Mouse (Mus musculus): ENCODE results near the gene Agtpbp1. TPM values are rescaled to one million over a fixed set of nuclear protein-coding genes. Genes with fewer than 3 reads are reported as not detected.
"Not testable (repeated sequence)": the region's sequence is repeated elsewhere in the genome, so short reads cannot be mapped to it uniquely, and the experiment has no call there.

Gene Agtpbp1
- polyA plus RNA-seq, 1 experiment from 2014 or later: 17.8 TPM

DNA sequence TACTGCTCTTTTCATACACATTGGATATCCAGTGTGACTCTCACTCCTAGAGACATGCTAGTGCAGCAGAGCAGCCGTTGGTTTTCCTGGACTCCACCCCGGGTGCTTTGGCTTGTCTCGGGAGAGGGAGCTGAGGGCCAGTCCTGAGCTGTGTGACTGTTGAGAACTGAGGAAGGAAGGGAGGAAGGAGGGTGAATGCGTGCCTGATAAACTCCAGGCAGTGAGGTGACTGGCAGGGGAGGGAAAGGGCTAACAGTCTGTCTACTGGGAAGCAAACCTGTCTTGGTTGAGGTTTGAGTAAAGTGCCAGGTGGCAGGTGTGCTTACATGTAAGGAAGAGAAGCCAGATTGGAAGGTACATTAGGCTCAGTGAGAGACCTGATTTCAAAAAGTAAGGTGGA, 28.8 kb upstream of the Agtpbp1 start:
- Histone ChIP-seq H3K4me1 (replicated peaks; ENCODE audit: control insufficient read depth, insufficient read depth, low read length) (no peaks in the 10 kb centered on the region), H3K9ac (ENCODE audit: low read length) (no peak overlapping the region), H3K4me2 (ENCODE audit: low read depth, low read length) (no peak overlapping the region), H3K27me3 (ENCODE audit: control insufficient read depth, insufficient read depth, low read depth, low read length) (no peaks in the 10 kb centered on the region), H3K27ac (ENCODE audit: low read length) (no peak overlapping the region), H3K4me3 (ENCODE audit: low read length) (no peak overlapping the region), H3K9me3 (ENCODE audit: control insufficient read depth, low read length) (no peaks in the 10 kb centered on the region), H3K36me3 (ENCODE audit: control insufficient read depth, insufficient read depth, low read length) (peaks cover 22% of the 10 kb centered on the region)
- 72% methylated on average over 4 of the region's 4 CpGs for WGBS
- ATAC-seq (ENCODE audit: low read depth): no peak

DNA sequence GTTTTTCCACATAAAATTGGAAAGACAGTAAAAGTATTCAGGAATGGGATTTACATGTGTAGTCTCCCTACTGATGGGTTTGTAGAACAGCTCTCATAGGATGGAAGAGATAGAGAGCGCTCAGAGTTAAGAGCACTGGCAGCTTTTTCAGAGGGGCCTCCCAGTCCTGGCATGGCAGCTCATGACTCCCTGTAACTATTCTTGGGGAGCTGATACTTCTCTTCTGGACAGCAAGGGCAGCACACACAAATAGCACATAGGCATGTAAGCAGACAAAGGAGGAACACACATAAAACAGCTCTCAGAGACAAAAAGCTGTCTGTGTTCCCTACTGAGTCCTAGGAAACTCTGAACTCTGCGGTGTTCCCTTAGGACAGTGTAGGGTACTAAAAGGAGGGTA, 25.4 kb upstream of the Agtpbp1 start:
- Histone ChIP-seq H3K4me3 (ENCODE audit: low read length) (no peak overlapping the region), H3K4me1 (replicated peaks; ENCODE audit: control insufficient read depth, insufficient read depth, low read length) (no peaks in the 10 kb centered on the region), H3K4me2 (ENCODE audit: low read depth, low read length) (no peak overlapping the region), H3K36me3 (ENCODE audit: control insufficient read depth, insufficient read depth, low read length) (peaks cover 24% of the 10 kb centered on the region), H3K9ac (ENCODE audit: low read length) (no peak overlapping the region), H3K9me3 (ENCODE audit: control insufficient read depth, low read length) (no peaks in the 10 kb centered on the region), H3K27me3 (ENCODE audit: control insufficient read depth, insufficient read depth, low read depth, low read length) (no peaks in the 10 kb centered on the region), H3K27ac (ENCODE audit: low read length) (no peak overlapping the region)
- WGBS: 92% methylated on average over 2 of the region's 2 CpGs
- no peak for ATAC-seq (ENCODE audit: low read depth)

- Histone ChIP-seq H3K9ac (ENCODE audit: low read length) (no peak overlapping the region), H3K4me2 (ENCODE audit: low read depth, low read length) (no peak overlapping the region), H3K9me3 (ENCODE audit: control insufficient read depth, low read length) (no peaks in the 10 kb centered on the region), H3K4me1 (replicated peaks; ENCODE audit: control insufficient read depth, insufficient read depth, low read length) (no peaks in the 10 kb centered on the region), H3K36me3 (ENCODE audit: control insufficient read depth, insufficient read depth, low read length) (peaks cover 24% of the 10 kb centered on the region), H3K27ac (ENCODE audit: low read length) (no peak overlapping the region), H3K4me3 (ENCODE audit: low read length) (no peak overlapping the region), H3K27me3 (ENCODE audit: control insufficient read depth, insufficient read depth, low read depth, low read length) (no peaks in the 10 kb centered on the region)
- WGBS: 81% methylated on average over 4 of the region's 4 CpGs
- no peak for ATAC-seq (ENCODE audit: low read depth)
Observed at GRCm38 (mm10) chr13:59609885-59610284, 24.9 kb upstream of the Agtpbp1 start.

GRCm38 (mm10) chr13:59605221-59605922, 20.3 kb upstream of the Agtpbp1 start:
- no peak for ATAC-seq (ENCODE audit: low read depth)
- Histone ChIP-seq H3K27me3 (ENCODE audit: control insufficient read depth, insufficient read depth, low read depth, low read length) (no peaks in the 10 kb centered on the region), H3K4me3 (ENCODE audit: low read length) (no peak overlapping the region), H3K9me3 (ENCODE audit: control insufficient read depth, low read length) (no peaks in the 10 kb centered on the region), H3K4me1 (replicated peaks; ENCODE audit: control insufficient read depth, insufficient read depth, low read length) (no peaks in the 10 kb centered on the region), H3K4me2 (ENCODE audit: low read depth, low read length) (no peak overlapping the region), H3K9ac (ENCODE audit: low read length) (no peak overlapping the region), H3K27ac (ENCODE audit: low read length) (no peak overlapping the region), H3K36me3 (ENCODE audit: control insufficient read depth, insufficient read depth, low read length) (peaks cover 29% of the 10 kb centered on the region)
- 74% methylated on average over 10 of the region's 10 CpGs for WGBS

GRCm38 (mm10) chr13:59604511-59604910, 19.5 kb upstream of the Agtpbp1 start:
- no peaks in the 10 kb centered on the region for H3K27me3 ChIP-seq (ENCODE audit: control insufficient read depth, insufficient read depth, low read depth, low read length)
- H3K36me3 ChIP-seq (ENCODE audit: control insufficient read depth, insufficient read depth, low read length): peaks cover 36% of the 10 kb centered on the region
- no peak for ATAC-seq (ENCODE audit: low read depth)
- H3K4me3 ChIP-seq (ENCODE audit: low read length): no peak overlapping the region
- no peaks in the 10 kb centered on the region for H3K4me1 ChIP-seq (replicated peaks; ENCODE audit: control insufficient read depth, insufficient read depth, low read length)
- H3K9me3 ChIP-seq (ENCODE audit: control insufficient read depth, low read length): no peaks in the 10 kb centered on the region
- H3K27ac ChIP-seq (ENCODE audit: low read length): no peak overlapping the region
- 69% methylated on average over 1 of the region's 1 CpGs for WGBS
- H3K9ac ChIP-seq (ENCODE audit: low read length): no peak overlapping the region
- no peak overlapping the region for H3K4me2 ChIP-seq (ENCODE audit: low read depth, low read length)

GRCm38 (mm10) chr13:59603096-59603495, 18.1 kb upstream of the Agtpbp1 start:
- H3K4me2 ChIP-seq (ENCODE audit: low read depth, low read length): no peak overlapping the region
- H3K4me1 ChIP-seq (replicated peaks; ENCODE audit: control insufficient read depth, insufficient read depth, low read length): no peaks in the 10 kb centered on the region
- H3K36me3 ChIP-seq (ENCODE audit: control insufficient read depth, insufficient read depth, low read length): peaks cover 39% of the 10 kb centered on the region
- no peaks in the 10 kb centered on the region for H3K27me3 ChIP-seq (ENCODE audit: control insufficient read depth, insufficient read depth, low read depth, low read length)
- H3K27ac ChIP-seq (ENCODE audit: low read length): no peak overlapping the region
- no peak for ATAC-seq (ENCODE audit: low read depth)
- no peak overlapping the region for H3K4me3 ChIP-seq (ENCODE audit: low read length)
- 94% methylated on average over 5 of the region's 5 CpGs for WGBS
- no peak overlapping the region for H3K9ac ChIP-seq (ENCODE audit: low read length)
- no peaks in the 10 kb centered on the region for H3K9me3 ChIP-seq (ENCODE audit: control insufficient read depth, low read length)

- 0 out of 2 replicates have a peak, but pooled peaks cover under 1% of the 10 kb centered on the region for H3K4me1 ChIP-seq (replicated peaks; ENCODE audit: control insufficient read depth, insufficient read depth, low read length)
- no peak overlapping the region for H3K9ac ChIP-seq (ENCODE audit: low read length)
- H3K4me2 ChIP-seq (ENCODE audit: low read depth, low read length): no peak overlapping the region
- no peak overlapping the region for H3K4me3 ChIP-seq (ENCODE audit: low read length)
- ATAC-seq (ENCODE audit: low read depth): no peak
- peaks cover 8% of the 10 kb centered on the region for H3K36me3 ChIP-seq (ENCODE audit: control insufficient read depth, insufficient read depth, low read length)
- no peaks in the 10 kb centered on the region for H3K9me3 ChIP-seq (ENCODE audit: control insufficient read depth, low read length)
- H3K27ac ChIP-seq (ENCODE audit: low read length): no peak overlapping the region
- no peaks in the 10 kb centered on the region for H3K27me3 ChIP-seq (ENCODE audit: control insufficient read depth, insufficient read depth, low read depth, low read length)
- 81% methylated on average over 1 of the region's 1 CpGs for WGBS
Observed at GRCm38 (mm10) chr13:59592630-59593029, 7.6 kb upstream of the Agtpbp1 start.

DNA sequence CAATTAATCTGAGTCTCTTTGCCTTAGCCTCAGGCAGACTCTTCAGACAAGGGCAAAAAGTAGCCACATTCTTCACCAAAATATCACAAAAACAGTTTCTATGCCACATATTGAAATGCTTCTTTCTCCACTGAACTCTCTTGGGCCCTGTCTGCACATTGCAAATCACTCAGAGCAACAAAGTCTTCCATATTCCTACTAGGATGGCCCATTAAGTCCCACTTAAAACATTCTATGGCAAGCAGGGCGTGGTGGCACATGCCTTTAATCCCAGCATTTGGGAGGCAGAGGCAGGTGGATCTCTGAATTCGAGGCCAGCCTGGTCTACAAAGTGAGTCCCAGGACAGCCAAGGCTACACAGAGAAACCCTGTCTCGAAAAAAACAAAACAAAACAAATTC, 7.0 kb upstream of the Agtpbp1 start:
- not testable (repeated sequence) for ATAC-seq (ENCODE audit: low read depth); H3K27ac ChIP-seq (ENCODE audit: low read length); H3K4me2 ChIP-seq (ENCODE audit: low read depth, low read length); H3K9me3 ChIP-seq (ENCODE audit: control insufficient read depth, low read length); H3K27me3 ChIP-seq (ENCODE audit: control insufficient read depth, insufficient read depth, low read depth, low read length); H3K4me1 ChIP-seq (replicated peaks; ENCODE audit: control insufficient read depth, insufficient read depth, low read length); H3K9ac ChIP-seq (ENCODE audit: low read length); H3K4me3 ChIP-seq (ENCODE audit: low read length); H3K36me3 ChIP-seq (ENCODE audit: control insufficient read depth, insufficient read depth, low read length)
- WGBS: 90% methylated on average over 3 of the region's 3 CpGs

DNA sequence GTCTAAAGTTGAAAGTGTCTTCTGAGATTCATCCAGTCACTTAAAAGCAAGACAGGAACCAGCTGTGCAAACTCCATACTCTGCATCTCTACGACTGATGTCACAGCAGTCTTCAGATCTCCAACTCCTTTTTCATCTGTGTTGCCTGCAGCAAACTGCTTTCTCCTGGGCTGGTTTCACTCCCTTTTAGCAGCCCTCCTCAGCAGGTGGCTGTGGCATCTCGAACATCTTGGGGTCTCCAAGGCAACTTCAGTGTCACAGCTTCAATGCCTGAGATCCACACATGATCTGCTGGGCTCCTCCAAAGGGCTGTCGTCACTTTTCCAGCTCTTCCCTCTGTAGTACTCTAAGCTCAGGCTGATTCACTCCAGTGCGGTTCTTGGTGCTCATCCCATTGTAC, 5.7 kb upstream of the Agtpbp1 start:
- Histone ChIP-seq H3K4me3 (ENCODE audit: low read length) (no peak overlapping the region), H3K9me3 (ENCODE audit: control insufficient read depth, low read length) (no peaks in the 10 kb centered on the region), H3K27ac (ENCODE audit: low read length) (no peak overlapping the region), H3K4me2 (ENCODE audit: low read depth, low read length) (no peak overlapping the region), H3K36me3 (ENCODE audit: control insufficient read depth, insufficient read depth, low read length) (peaks cover 8% of the 10 kb centered on the region), H3K27me3 (ENCODE audit: control insufficient read depth, insufficient read depth, low read depth, low read length) (no peaks in the 10 kb centered on the region), H3K4me1 (replicated peaks; ENCODE audit: control insufficient read depth, insufficient read depth, low read length) (peaks cover 18% of the 10 kb centered on the region), H3K9ac (ENCODE audit: low read length) (no peak overlapping the region)
- WGBS: 89% methylated on average over 4 of the region's 4 CpGs
- ATAC-seq (ENCODE audit: low read depth): no peak

GRCm38 (mm10) chr13:59589672-59590071, 4.6 kb upstream of the Agtpbp1 start:
- Histone ChIP-seq H3K36me3 (ENCODE audit: control insufficient read depth, insufficient read depth, low read length) (peaks cover 8% of the 10 kb centered on the region), H3K27ac (ENCODE audit: low read length) (no peak overlapping the region), H3K4me1 (replicated peaks; ENCODE audit: control insufficient read depth, insufficient read depth, low read length) (peaks cover 18% of the 10 kb centered on the region), H3K27me3 (ENCODE audit: control insufficient read depth, insufficient read depth, low read depth, low read length) (no peaks in the 10 kb centered on the region), H3K9ac (ENCODE audit: low read length) (no peak overlapping the region), H3K9me3 (ENCODE audit: control insufficient read depth, low read length) (no peaks in the 10 kb centered on the region), H3K4me2 (ENCODE audit: low read depth, low read length) (no peak overlapping the region), H3K4me3 (ENCODE audit: low read length) (no peak overlapping the region)
- WGBS: 78% methylated on average over 4 of the region's 4 CpGs
- ATAC-seq (ENCODE audit: low read depth): no peak

Data from lung, embryonic 16.5 days (tissue).